Mouse (Mus musculus) limb, embryonic 12.5 days (tissue): ENCODE results near the gene Sirt2. TPM values are rescaled to one million over a fixed set of nuclear protein-coding genes. Genes with fewer than 3 reads are reported as not detected.
A peak's percentile ranks its signal among the peaks of the same experiment; 100 is the strongest.

Experiments
- ATAC-seq: fragments of 200-750 bp; cut with Nextera tagmentation; 2 replicates; pipeline ENCODE4 v1.8.0; 2017; ENCODE audit warnings: low read depth, moderate TSS enrichment; ENCODE audit not compliant: insufficient number of reproducible peaks, insufficient read depth, low FRiP score, low TSS enrichment
- H3K27ac ChIP-seq: fragments of 300-500 bp; sonication (generic); 2 replicates; pipeline ENCODE4 v1.5.1; 2016; ENCODE audit warnings: mild to moderate bottlenecking, moderate library complexity
- H3K27me3 ChIP-seq: fragments of 300-500 bp; sonication (generic); 2 replicates; pipeline ENCODE4 v1.6.1; 2016; ENCODE audit warnings: mild to moderate bottlenecking, moderate library complexity
- H3K36me3 ChIP-seq: fragments of 300-500 bp; sonication (generic); 2 replicates; pipeline ENCODE4 v1.6.1; 2016; ENCODE audit warnings: mild to moderate bottlenecking, moderate library complexity
- H3K4me1 ChIP-seq: fragments of 300-500 bp; sonication (generic); replicated peaks from 2 replicates; pipeline ENCODE4 v1.6.1; 2016
- H3K4me2 ChIP-seq: fragments of 300-500 bp; sonication (generic); 2 replicates; pipeline ENCODE4 v1.6.1; 2016; ENCODE audit warnings: mild to moderate bottlenecking, moderate library complexity
- H3K4me3 ChIP-seq: fragments of 300-500 bp; sonication (generic); replicated peaks from 2 replicates; pipeline ENCODE4 v1.5.1; 2016; ENCODE audit warnings: mild to moderate bottlenecking
- H3K9ac ChIP-seq: fragments of 300-500 bp; sonication (generic); replicated peaks from 2 replicates; pipeline ENCODE4 v1.6.1; 2016; ENCODE audit warnings: mild to moderate bottlenecking, moderate library complexity
- H3K9me3 ChIP-seq: fragments of 300-500 bp; sonication (generic); 2 replicates; pipeline ENCODE4 v1.6.1; 2016; ENCODE audit warnings: mild to moderate bottlenecking, moderate library complexity
- WGBS: fragments of 180-500 bp; shearing (Covaris S2); methylation state at CpG from one replicate; pipeline ENCODE4 v1.1.7; 2016; 5-methylcytosine and 5-hydroxymethylcytosine counted together
- polyA plus RNA-seq: library from polyadenylated mRNA; unstranded; fragments of >200 nt; fragmentation: Nextera tagmentation; extraction: Ambion mirVana; gene quantifications from 2 replicates; pipeline ENCODE4 v1.2.1, GENCODE M21; 2016

Gene Sirt2
- 70.8 and 76.9 TPM in 2 replicates for polyA plus RNA-seq

DNA sequence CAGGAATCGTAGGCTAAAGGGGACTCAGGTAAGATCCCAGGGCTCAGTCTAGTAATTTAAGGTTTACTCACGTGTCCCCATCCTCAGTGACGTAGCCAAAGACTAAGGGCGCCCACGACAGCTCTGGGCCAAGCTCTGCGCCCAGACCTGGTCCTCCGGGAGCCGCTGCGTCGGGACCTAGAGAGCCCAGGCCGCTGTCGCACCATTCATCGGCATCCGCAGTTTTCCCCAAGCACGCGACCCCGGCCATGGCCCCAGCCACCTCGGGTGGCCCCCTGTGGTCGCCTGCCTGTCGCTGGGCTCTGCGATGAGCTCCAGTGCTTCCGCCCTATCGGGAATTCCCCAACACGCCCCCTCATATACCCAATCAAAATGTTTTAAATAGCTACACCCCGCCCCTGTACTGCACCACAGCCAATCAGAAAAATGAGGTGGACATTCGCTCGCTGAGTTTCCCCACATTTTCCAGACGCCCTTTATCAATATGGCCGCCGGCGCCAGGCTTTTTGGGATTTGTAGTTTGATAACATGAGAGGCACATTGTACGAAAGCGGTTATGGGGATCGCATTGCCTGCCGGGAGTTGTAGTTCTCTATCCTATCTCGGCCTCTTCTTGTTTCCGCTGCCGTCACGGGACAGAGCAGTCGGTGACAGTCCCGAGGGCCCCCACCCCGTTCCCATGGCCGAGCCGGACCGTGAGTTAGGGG, at the start of gene Sirt2:
TSS of gene Sirt2 (plus strand) at position 563 of the 707 bp plus-strand sequence.
- under 1% methylated on average over 45 of the region's 45 CpGs for WGBS
- Histone ChIP-seq H3K9me3 (no peaks in the 10 kb centered on the region), H3K4me1 (peaks cover 18% of the 10 kb centered on the region), H3K36me3 (peaks cover 19% of the 10 kb centered on the region), H3K9ac (peak within 1 kb of the TSS; percentile 75), H3K4me3 (peak within 1 kb of the TSS; percentile 76), H3K27me3 (no peaks in the 10 kb centered on the region), H3K27ac (no peak within 1 kb of the TSS), H3K4me2 (peak within 1 kb of the TSS; percentile 66)
- ATAC-seq = peak; percentile 98

DNA sequence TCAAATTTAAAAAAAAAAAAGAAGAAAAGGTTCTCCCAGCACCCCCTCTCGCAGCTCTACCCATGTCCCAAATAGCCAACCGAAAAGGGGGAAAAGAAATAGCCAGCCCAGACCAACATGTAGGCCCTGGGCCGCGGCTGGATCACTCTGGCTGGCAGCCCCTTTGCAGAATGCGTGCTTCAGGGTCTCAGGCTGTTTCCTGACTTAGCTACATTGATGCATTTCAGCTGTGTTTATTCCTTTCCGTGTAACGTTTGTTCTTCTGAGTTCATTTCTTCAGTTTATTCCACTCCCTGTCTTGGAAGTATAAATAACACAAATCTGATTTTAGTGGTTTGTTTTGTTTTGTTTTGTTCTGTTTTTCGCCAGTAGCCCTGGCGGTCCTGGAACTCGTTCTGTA, 48.8 kb upstream of the Sirt2 start:
- 77% methylated on average over 10 of the region's 10 CpGs for WGBS
- ATAC-seq = no peak
- Histone ChIP-seq H3K4me1 (peaks cover 31% of the 10 kb centered on the region), H3K27me3 (no peaks in the 10 kb centered on the region), H3K27ac (no peak overlapping the region), H3K4me3 (peak overlapping the region; percentile 55; the same call in 1 of the 2 replicates), H3K36me3 (no peaks in the 10 kb centered on the region), H3K4me2 (peak overlapping the region; percentile 69), H3K9me3 (no peaks in the 10 kb centered on the region), H3K9ac (no peak overlapping the region)

- Histone ChIP-seq H3K4me3 (no peak overlapping the region), H3K27me3 (no peaks in the 10 kb centered on the region), H3K9ac (no peak overlapping the region), H3K4me1 (peaks cover 31% of the 10 kb centered on the region), H3K9me3 (no peaks in the 10 kb centered on the region), H3K36me3 (peaks cover 2% of the 10 kb centered on the region; the same call in 1 of the 2 replicates), H3K4me2 (no peak overlapping the region), H3K27ac (no peak overlapping the region)
- WGBS = 39% methylated on average over 4 of the region's 4 CpGs
- ATAC-seq = no peak
Observed at GRCm38 (mm10) chr7:28719159-28719558, 47.4 kb upstream of the Sirt2 start.

GRCm38 (mm10) chr7:28719650-28720049, 46.9 kb upstream of the Sirt2 start:
- no peak overlapping the region for H3K27ac ChIP-seq
- WGBS = 79% methylated on average over 2 of the region's 2 CpGs
- no peaks in the 10 kb centered on the region for H3K27me3 ChIP-seq
- H3K9ac ChIP-seq = no peak overlapping the region
- H3K4me3 ChIP-seq = no peak overlapping the region
- no peak for ATAC-seq
- H3K4me2 ChIP-seq = no peak overlapping the region
- peaks cover 31% of the 10 kb centered on the region for H3K4me1 ChIP-seq
- peaks cover 7% of the 10 kb centered on the region; the same call in 1 of the 2 replicates for H3K36me3 ChIP-seq
- H3K9me3 ChIP-seq = no peaks in the 10 kb centered on the region

- no peak overlapping the region for H3K4me3 ChIP-seq
- 33% methylated on average over 3 of the region's 3 CpGs for WGBS
- H3K27me3 ChIP-seq = no peaks in the 10 kb centered on the region
- ATAC-seq = peak; percentile 78; the same call in 1 of the 2 replicates
- H3K36me3 ChIP-seq = peaks cover 14% of the 10 kb centered on the region; the same call in 1 of the 2 replicates
- H3K27ac ChIP-seq = no peak overlapping the region; the same call in 1 of the 2 replicates
- no peaks in the 10 kb centered on the region for H3K9me3 ChIP-seq
- no peak overlapping the region for H3K9ac ChIP-seq
- no peak overlapping the region for H3K4me2 ChIP-seq
- peaks cover 30% of the 10 kb centered on the region for H3K4me1 ChIP-seq
Observed at GRCm38 (mm10) chr7:28720753-28721537, 45.6 kb upstream of the Sirt2 start.

DNA sequence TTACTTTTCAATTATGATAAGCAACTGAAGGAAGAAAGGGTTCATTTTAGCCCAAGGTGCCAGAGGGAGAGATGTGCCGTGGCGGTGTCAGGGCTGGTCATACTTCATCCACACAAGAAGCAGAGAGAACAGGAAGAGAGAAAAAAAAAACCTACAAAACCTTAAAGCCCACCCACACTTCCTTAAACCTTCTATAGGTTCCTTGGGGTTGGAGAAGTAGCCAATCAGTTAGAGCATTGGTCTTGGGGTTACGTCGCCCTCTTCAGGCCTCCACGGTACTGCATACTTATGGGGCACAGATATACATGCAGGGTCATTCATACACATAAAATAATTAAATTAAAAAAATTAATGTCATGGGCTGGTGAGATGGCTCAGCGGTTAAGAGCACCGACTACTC, 44.5 kb upstream of the Sirt2 start:
- Histone ChIP-seq H3K27me3 (no peaks in the 10 kb centered on the region), H3K9me3 (no peaks in the 10 kb centered on the region), H3K4me1 (peaks cover 22% of the 10 kb centered on the region), H3K4me3 (no peak overlapping the region), H3K9ac (no peak overlapping the region), H3K36me3 (peaks cover 14% of the 10 kb centered on the region; the same call in 1 of the 2 replicates), H3K4me2 (no peak overlapping the region), H3K27ac (no peak overlapping the region)
- ATAC-seq = no peak
- WGBS = 92% methylated on average over 7 of the region's 7 CpGs

GRCm38 (mm10) chr7:28724613-28725012, 41.9 kb upstream of the Sirt2 start:
- no peak overlapping the region for H3K4me2 ChIP-seq
- ATAC-seq = no peak
- H3K27me3 ChIP-seq = no peaks in the 10 kb centered on the region
- H3K9ac ChIP-seq = no peak overlapping the region
- peaks cover 6% of the 10 kb centered on the region for H3K4me1 ChIP-seq
- H3K36me3 ChIP-seq = peaks cover 14% of the 10 kb centered on the region; the same call in 1 of the 2 replicates
- WGBS = 89% methylated on average over 2 of the region's 2 CpGs
- H3K27ac ChIP-seq = no peak overlapping the region
- H3K9me3 ChIP-seq = no peaks in the 10 kb centered on the region
- no peak overlapping the region for H3K4me3 ChIP-seq

- Histone ChIP-seq H3K36me3 (peaks cover 29% of the 10 kb centered on the region), H3K27me3 (peaks cover 1% of the 10 kb centered on the region; the same call in 1 of the 2 replicates), H3K4me3 (no peak overlapping the region), H3K9ac (no peak overlapping the region), H3K4me2 (no peak overlapping the region), H3K27ac (no peak overlapping the region), H3K9me3 (peaks cover 10% of the 10 kb centered on the region; the same call in 1 of the 2 replicates), H3K4me1 (peaks cover under 1% of the 10 kb centered on the region; the same call in 1 of the 2 replicates)
- WGBS = 5% methylated on average over 14 of the region's 14 CpGs
- no peak for ATAC-seq
Observed at GRCm38 (mm10) chr7:28726600-28726999, 39.9 kb upstream of the Sirt2 start.

GRCm38 (mm10) chr7:28727649-28728340, 38.7 kb upstream of the Sirt2 start:
- Histone ChIP-seq H3K9ac (no peak overlapping the region), H3K27ac (no peak overlapping the region), H3K4me3 (no peak overlapping the region), H3K4me1 (peaks cover 5% of the 10 kb centered on the region), H3K27me3 (peaks cover 9% of the 10 kb centered on the region; the same call in 1 of the 2 replicates), H3K4me2 (no peak overlapping the region), H3K9me3 (peaks cover 10% of the 10 kb centered on the region; the same call in 1 of the 2 replicates), H3K36me3 (peaks cover 31% of the 10 kb centered on the region)
- 55% methylated on average over 10 of the region's 10 CpGs for WGBS
- no peak for ATAC-seq

- H3K4me2 ChIP-seq = peak overlapping the region; percentile 74
- H3K36me3 ChIP-seq = peaks cover 48% of the 10 kb centered on the region
- H3K4me3 ChIP-seq = peak overlapping the region; percentile 43
- H3K27me3 ChIP-seq = peaks cover 9% of the 10 kb centered on the region; the same call in 1 of the 2 replicates
- H3K27ac ChIP-seq = peak overlapping the region; percentile 53; the same call in 1 of the 2 replicates
- 2% methylated on average over 58 of the region's 58 CpGs for WGBS
- peaks cover 13% of the 10 kb centered on the region for H3K4me1 ChIP-seq
- ATAC-seq = peak; percentile 84
- H3K9ac ChIP-seq = peak overlapping the region; percentile 48; the same call in 1 of the 2 replicates
- peaks cover 10% of the 10 kb centered on the region; the same call in 1 of the 2 replicates for H3K9me3 ChIP-seq
Observed at GRCm38 (mm10) chr7:28732341-28733142, 34.0 kb upstream of the Sirt2 start.
